Mouse (Mus musculus): Measurements from ENCODE around the gene Isca1. TPM values are rescaled to one million over a fixed set of nuclear protein-coding genes. Genes with fewer than 3 reads are reported as not detected.
A peak's percentile ranks its signal among the peaks of the same experiment; 100 is the strongest.

The Isca1 gene
- polyA plus RNA-seq (2015; fragmentation: Nextera tagmentation; extraction: Ambion mirVana) = 115 and 116 TPM in 2 replicates

DNA sequence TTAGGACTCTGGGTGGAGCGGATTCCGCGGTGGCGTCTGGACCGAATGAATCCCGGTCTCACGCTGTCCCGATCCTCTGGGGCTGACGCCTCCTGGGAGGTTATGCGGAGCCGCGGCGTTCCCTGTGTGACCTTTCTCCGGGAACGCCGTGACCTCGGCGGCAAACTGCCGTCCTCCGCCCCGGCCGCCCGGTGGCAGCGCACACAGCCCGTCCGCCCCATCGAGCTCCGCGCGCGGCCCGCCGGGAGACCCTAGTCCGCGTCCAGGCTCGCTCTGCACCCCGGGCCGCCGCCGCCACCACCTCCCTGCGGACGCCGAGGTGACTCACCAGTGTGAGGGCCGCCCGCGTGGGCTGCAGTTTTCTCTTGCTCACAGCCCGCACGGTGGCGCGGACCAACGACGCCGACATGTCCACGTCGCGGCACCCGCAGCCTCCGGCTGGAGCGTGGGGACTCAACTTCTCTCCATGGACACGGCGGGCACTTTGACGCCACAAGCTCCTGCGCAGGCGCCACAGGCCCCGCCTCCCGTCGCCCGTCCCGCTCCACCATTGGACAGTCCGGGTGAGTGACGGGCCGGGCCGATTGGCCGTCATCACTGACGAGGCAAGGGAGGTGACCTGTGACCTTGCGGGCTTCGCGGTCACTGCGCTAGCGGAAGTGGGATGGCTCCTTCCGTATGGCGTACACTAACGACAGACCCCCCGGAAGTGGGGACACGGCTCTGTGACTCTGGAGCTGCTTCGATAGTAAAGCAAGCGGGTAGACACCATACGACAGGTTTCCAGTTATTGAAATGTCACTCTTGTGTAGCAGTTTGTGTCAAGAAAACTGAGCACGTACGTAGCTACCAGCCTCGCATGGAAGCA is at the start of gene Isca1:
Gene Isca1, minus strand, starts transcription at position 515 of the 868 bp plus-strand sequence.
- under 1% methylated on average over 91 of the region's 91 CpGs for WGBS
- no peaks in the 10 kb centered on the region for H3K27me3 ChIP-seq
- peak within 1 kb of the TSS; percentile 87 for H3K9ac ChIP-seq
- H3K27ac ChIP-seq = peak within 1 kb of the TSS; percentile 97
- peak within 1 kb of the TSS; percentile 69 for H3K4me2 ChIP-seq
- no peaks in the 10 kb centered on the region for H3K9me3 ChIP-seq
- H3K4me1 ChIP-seq = peaks cover 42% of the 10 kb centered on the region
- peak; percentile 99 for ATAC-seq (ENCODE audit: insufficient number of reproducible peaks, insufficient read depth, low FRiP score, low TSS enrichment, low read depth)
- peak within 1 kb of the TSS; percentile 72 for H3K4me3 ChIP-seq
- H3K36me3 ChIP-seq = peaks cover 29% of the 10 kb centered on the region

DNA sequence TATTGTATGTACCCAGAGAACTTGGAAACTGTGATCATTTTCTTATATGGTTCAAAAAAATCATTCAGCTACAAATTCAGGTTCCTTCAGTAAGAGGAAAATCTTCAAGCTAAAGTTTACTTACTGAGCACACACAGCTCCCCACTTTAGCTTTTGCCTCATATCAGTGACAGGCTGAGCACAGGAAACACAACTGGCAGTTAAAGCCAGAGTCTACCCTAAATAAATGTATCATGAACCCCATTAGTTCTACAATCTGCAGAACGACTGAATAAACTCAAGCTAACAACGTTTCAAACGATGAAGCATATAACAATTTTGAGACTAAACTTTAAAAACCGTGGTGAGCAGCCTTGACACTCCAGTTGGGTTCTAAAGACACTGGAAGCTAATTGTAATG is 47.7 kb upstream of the Isca1 start:
- no peak overlapping the region for H3K27ac ChIP-seq
- peaks cover 51% of the 10 kb centered on the region for H3K36me3 ChIP-seq
- no peaks in the 10 kb centered on the region for H3K9me3 ChIP-seq
- no peak overlapping the region for H3K4me2 ChIP-seq
- peaks cover 34% of the 10 kb centered on the region for H3K4me1 ChIP-seq
- H3K4me3 ChIP-seq = no peak overlapping the region
- no peaks in the 10 kb centered on the region for H3K27me3 ChIP-seq
- ATAC-seq (ENCODE audit: insufficient number of reproducible peaks, insufficient read depth, low FRiP score, low TSS enrichment, low read depth) = no peak
- WGBS = 89% methylated on average over 4 of the region's 4 CpGs
- no peak overlapping the region for H3K9ac ChIP-seq

DNA sequence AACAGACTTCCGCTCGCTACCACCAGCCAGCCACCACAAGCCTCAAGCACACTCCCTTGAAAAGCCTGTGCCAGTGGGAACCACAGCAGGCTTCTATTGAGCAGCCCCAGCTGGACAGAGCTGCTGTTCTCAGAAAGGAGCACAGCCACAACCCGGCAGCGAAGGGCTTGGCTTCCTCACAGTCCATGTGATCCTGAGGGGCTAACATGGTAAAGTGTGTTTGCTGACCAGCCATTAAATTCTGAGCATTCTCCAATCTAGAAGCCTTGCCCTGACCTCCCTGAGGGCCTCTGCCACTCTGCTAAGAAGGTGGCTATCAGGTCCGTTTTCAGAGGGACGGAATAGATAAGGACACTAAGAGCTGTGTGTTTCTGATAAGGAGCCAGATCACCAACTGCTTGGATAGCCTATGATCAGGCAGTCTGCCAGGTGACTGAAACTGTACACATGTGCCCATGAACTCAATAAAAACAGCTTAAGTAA is 44.5 kb upstream of the Isca1 start:
- Histone ChIP-seq H3K9ac (no peak overlapping the region), H3K36me3 (peaks cover 72% of the 10 kb centered on the region), H3K9me3 (no peaks in the 10 kb centered on the region), H3K27ac (no peak overlapping the region), H3K4me1 (peaks cover 9% of the 10 kb centered on the region; the same call in 1 of the 2 replicates), H3K4me3 (no peak overlapping the region), H3K4me2 (no peak overlapping the region), H3K27me3 (no peaks in the 10 kb centered on the region)
- ATAC-seq (ENCODE audit: insufficient number of reproducible peaks, insufficient read depth, low FRiP score, low TSS enrichment, low read depth) = no peak
- 81% methylated on average over 6 of the region's 6 CpGs for WGBS

DNA sequence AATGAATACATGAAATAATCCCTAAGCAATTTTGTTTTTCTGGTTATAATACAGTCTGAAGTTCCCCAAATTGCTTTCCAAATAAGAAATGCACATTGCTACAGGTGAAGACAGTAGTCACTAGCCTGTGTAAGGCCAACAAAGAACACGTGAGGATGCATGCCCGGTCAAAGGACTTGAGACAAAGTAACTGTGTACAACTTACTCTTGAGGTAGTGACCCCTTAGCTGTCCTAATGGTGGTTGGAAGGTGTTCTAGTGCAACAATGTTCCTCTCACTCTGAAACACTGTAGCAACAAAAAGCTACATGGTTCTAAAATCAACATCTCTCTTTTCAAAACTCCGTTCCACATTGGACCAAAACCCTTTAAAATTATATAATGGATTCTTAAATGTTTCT is 42.0 kb upstream of the Isca1 start:
- Histone ChIP-seq H3K9me3 (no peaks in the 10 kb centered on the region), H3K27ac (no peak overlapping the region), H3K9ac (no peak overlapping the region), H3K4me3 (no peak overlapping the region), H3K27me3 (no peaks in the 10 kb centered on the region), H3K36me3 (peaks cover 90% of the 10 kb centered on the region), H3K4me1 (no peaks in the 10 kb centered on the region), H3K4me2 (no peak overlapping the region)
- 94% methylated on average over 3 of the region's 3 CpGs for WGBS
- ATAC-seq (ENCODE audit: insufficient number of reproducible peaks, insufficient read depth, low FRiP score, low TSS enrichment, low read depth) = no peak

DNA sequence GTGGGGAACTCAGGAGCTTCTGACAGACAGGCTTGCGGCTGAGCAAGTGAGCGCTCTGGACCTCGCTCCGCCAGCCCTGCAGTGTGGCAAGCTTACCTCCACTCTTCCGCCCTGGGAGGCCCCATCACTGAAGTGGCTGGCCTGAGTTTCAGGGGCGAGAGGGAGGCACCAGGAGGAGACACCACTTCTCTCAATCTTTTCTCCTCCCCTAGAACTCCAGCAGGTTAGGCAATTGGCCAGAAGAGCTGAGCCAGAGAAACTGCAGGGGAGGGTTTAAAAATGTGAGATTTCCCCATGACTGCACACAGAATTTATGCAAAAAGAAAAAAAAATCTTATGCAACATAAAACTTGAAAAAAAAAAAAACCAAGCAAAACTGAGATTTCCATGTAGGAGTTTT is 31.4 kb upstream of the Isca1 start:
- 85% methylated on average over 6 of the region's 6 CpGs for WGBS
- no peak overlapping the region for H3K4me2 ChIP-seq
- no peak overlapping the region for H3K9ac ChIP-seq
- no peak overlapping the region for H3K27ac ChIP-seq
- peaks cover 99% of the 10 kb centered on the region for H3K36me3 ChIP-seq
- no peaks in the 10 kb centered on the region for H3K4me1 ChIP-seq
- no peaks in the 10 kb centered on the region for H3K27me3 ChIP-seq
- no peak for ATAC-seq (ENCODE audit: insufficient number of reproducible peaks, insufficient read depth, low FRiP score, low TSS enrichment, low read depth)
- no peaks in the 10 kb centered on the region for H3K9me3 ChIP-seq
- no peak overlapping the region for H3K4me3 ChIP-seq

DNA sequence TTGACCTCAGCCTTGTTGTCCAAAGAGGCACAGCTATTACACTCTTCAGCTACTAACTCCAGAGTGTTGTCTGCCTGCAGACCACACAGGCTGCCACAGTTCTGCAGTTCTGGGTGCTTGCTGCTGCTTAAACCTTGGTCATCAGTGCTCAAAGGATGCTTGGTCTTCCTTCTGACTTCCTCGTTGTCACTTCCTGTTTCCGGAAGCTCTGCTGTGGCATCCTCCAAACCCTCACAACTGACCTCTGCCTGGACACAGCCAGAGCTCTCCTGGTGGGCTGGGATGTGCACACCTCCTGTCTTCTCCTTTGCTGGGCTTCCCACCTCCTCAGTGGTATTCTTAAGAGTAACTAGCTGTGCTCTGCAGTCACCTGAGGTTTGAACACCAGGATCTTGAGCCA is 30.5 kb upstream of the Isca1 start:
- H3K9ac ChIP-seq = no peak overlapping the region
- 90% methylated on average over 2 of the region's 2 CpGs for WGBS
- no peak overlapping the region for H3K27ac ChIP-seq
- ATAC-seq (ENCODE audit: insufficient number of reproducible peaks, insufficient read depth, low FRiP score, low TSS enrichment, low read depth) = no peak
- peaks cover 99% of the 10 kb centered on the region for H3K36me3 ChIP-seq
- H3K4me1 ChIP-seq = no peaks in the 10 kb centered on the region
- no peaks in the 10 kb centered on the region for H3K9me3 ChIP-seq
- no peak overlapping the region for H3K4me2 ChIP-seq
- no peak overlapping the region for H3K4me3 ChIP-seq
- H3K27me3 ChIP-seq = no peaks in the 10 kb centered on the region

DNA sequence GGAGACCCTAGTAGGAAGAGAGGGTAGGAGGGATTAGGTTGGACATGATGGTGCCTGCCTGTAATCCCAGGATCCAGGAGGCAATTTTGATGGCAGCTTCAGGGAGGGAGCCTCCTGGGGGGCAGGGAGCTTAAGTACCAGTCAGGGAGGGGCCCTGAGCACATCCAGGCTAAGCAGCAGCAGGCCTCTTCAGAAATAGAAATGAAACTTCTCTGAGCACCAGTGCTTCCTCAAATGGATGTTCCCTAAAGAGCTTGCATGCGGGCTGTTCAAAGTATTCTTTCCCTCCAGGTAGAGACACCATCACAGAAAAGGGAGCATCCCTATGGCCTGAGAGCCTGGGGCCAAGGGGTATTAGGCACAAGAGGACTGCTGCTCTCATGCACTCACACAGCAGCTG is 28.7 kb upstream of the Isca1 start:
- H3K36me3 ChIP-seq = peaks cover 99% of the 10 kb centered on the region
- WGBS = 89% methylated on average over 1 of the region's 1 CpGs
- no peaks in the 10 kb centered on the region for H3K4me1 ChIP-seq
- no peak overlapping the region for H3K9ac ChIP-seq
- no peak overlapping the region for H3K27ac ChIP-seq
- no peak overlapping the region for H3K4me2 ChIP-seq
- no peak overlapping the region for H3K4me3 ChIP-seq
- no peak for ATAC-seq (ENCODE audit: insufficient number of reproducible peaks, insufficient read depth, low FRiP score, low TSS enrichment, low read depth)
- no peaks in the 10 kb centered on the region for H3K9me3 ChIP-seq
- H3K27me3 ChIP-seq = no peaks in the 10 kb centered on the region

DNA sequence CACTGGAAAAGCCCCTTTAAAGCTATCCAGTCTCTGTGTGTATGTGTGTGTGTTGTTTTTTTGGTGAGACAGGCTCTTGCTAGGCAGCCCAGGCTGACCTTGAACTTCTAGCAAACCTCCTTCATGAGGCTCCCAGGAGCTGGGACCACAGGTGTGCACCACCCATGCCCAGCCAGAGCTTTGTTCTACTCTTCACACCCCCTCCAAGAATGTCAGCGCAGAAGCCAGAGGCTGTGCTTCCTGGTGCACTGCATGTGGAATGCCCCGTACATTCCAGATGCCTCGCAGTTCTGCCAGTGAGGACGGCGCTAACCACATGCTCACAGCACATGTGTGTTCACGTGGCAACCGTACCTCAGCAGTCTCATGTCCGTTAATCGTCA is 26.8 kb upstream of the Isca1 start:
- Histone ChIP-seq H3K4me1 (no peaks in the 10 kb centered on the region), H3K4me2 (no peak overlapping the region), H3K9me3 (no peaks in the 10 kb centered on the region), H3K9ac (no peak overlapping the region), H3K36me3 (peaks cover 99% of the 10 kb centered on the region), H3K4me3 (no peak overlapping the region), H3K27ac (no peak overlapping the region), H3K27me3 (no peaks in the 10 kb centered on the region)
- WGBS = 92% methylated on average over 9 of the region's 9 CpGs
- no peak for ATAC-seq (ENCODE audit: insufficient number of reproducible peaks, insufficient read depth, low FRiP score, low TSS enrichment, low read depth)

DNA sequence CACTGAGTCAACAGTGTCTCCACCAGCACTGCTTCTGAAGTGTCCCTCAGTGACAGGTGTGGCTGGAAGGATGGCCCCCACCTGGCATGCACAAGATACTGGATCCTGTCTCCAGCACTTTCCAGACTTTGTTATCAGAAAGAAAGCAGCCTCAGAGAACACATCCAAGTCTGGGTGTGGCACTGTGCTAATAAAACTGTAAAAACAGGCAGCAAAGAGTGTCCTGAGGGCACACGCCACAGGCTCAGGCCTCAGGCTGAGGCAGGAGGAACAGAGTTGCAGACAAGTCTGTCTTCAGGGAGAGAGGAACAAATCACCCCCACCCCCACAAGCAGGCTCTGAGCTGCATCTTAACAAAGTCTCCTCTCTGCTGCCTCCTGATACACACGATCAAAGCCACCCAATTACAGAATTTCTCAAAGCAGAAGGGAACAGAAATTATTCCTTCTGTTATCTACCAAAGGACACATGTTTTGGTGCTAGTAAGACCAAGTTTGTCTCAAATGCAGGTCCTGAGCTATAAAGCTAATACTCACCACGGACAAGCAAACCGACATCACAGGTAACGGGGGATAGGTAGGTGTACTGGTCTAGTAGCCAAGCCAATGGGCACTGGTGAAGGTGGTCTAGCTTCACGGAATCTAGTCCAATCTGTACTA is 26.3 kb upstream of the Isca1 start:
- H3K36me3 ChIP-seq = peaks cover 98% of the 10 kb centered on the region
- H3K4me1 ChIP-seq = no peaks in the 10 kb centered on the region
- no peak for ATAC-seq (ENCODE audit: insufficient number of reproducible peaks, insufficient read depth, low FRiP score, low TSS enrichment, low read depth)
- no peak overlapping the region for H3K4me2 ChIP-seq
- WGBS = 89% methylated on average over 6 of the region's 6 CpGs
- no peaks in the 10 kb centered on the region for H3K27me3 ChIP-seq
- no peaks in the 10 kb centered on the region for H3K9me3 ChIP-seq
- no peak overlapping the region for H3K27ac ChIP-seq
- H3K4me3 ChIP-seq = no peak overlapping the region
- no peak overlapping the region for H3K9ac ChIP-seq

DNA sequence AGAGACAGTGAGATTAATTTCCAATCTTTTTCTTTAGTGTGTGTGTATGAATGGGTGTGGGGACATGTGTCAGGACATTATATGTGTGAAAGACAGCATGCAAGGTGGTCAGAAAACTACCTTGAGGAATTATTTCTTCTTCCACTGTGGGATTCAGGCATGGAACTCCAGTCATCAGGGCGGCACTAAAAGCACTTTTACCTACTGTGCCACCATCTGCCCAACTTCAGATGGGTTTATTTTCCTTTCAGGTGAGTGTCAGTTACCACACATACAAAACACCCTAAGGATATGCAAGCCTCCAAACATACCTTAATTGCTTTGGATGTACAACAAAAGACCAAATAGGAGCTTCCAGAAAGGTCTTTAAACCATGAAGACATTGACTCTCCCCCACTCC is 25.2 kb upstream of the Isca1 start:
- Histone ChIP-seq H3K4me1 (no peaks in the 10 kb centered on the region), H3K36me3 (peaks cover 98% of the 10 kb centered on the region), H3K27ac (no peak overlapping the region), H3K9me3 (no peaks in the 10 kb centered on the region), H3K9ac (no peak overlapping the region), H3K27me3 (no peaks in the 10 kb centered on the region), H3K4me3 (no peak overlapping the region), H3K4me2 (no peak overlapping the region)
- ATAC-seq (ENCODE audit: insufficient number of reproducible peaks, insufficient read depth, low FRiP score, low TSS enrichment, low read depth) = no peak
- 93% methylated on average over 1 of the region's 1 CpGs for WGBS

DNA sequence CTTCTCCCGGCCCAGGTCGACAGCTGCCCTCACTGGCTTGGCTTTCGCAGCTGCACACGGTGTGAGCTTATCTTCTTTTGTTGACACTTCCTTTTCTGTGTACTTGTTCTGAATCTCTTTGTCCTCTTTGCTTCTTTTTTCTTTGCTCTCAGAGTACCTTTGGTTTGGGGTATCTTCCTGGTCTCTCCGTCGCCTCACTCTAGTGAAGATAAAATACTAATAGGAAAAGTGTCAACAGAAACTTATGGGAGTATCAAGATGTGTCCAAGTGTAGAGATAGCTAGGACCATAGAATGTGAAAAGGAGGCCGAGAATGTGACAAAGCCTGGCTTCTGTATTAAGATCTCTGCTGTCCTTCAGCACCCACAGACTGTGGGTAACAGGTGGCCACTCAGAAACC is 12.5 kb upstream of the Isca1 start, which contains the start of gene Gm49354:
Gene Gm49354, minus strand, starts transcription at position 101 of the 400 bp plus-strand sequence.
- Histone ChIP-seq H3K4me3 (no peak within 1 kb of the TSS), H3K9ac (no peak within 1 kb of the TSS), H3K9me3 (no peaks in the 10 kb centered on the region), H3K4me2 (no peak within 1 kb of the TSS), H3K27ac (no peak within 1 kb of the TSS), H3K4me1 (no peaks in the 10 kb centered on the region), H3K36me3 (peaks cover 98% of the 10 kb centered on the region), H3K27me3 (no peaks in the 10 kb centered on the region)
- ATAC-seq (ENCODE audit: insufficient number of reproducible peaks, insufficient read depth, low FRiP score, low TSS enrichment, low read depth) = no peak
- 95% methylated on average over 7 of the region's 7 CpGs for WGBS

All from embryonic facial prominence, embryonic 13.5 days (tissue).